Mouse (Mus musculus) hindbrain, embryonic 10.5 days (tissue): Measurements from ENCODE around the gene Gng8. TPM values are rescaled to one million over a fixed set of nuclear protein-coding genes. Genes with fewer than 3 reads are reported as not detected.

ENCODE experiments used
- DNase-seq: peaks from one replicate; pipeline ENCODE4 v3.0.0-alpha.2; 2017; ENCODE audit warnings: low spot score
- H3K27ac ChIP-seq: fragments of 300-500 bp; sonication (generic); 2 replicates; pipeline ENCODE4 v1.5.1; 2016; ENCODE audit warnings: mild to moderate bottlenecking, moderate library complexity
- H3K27me3 ChIP-seq: fragments of 300-500 bp; sonication (generic); 2 replicates; pipeline ENCODE4 v1.6.1; 2016; ENCODE audit warnings: mild to moderate bottlenecking; ENCODE audit not compliant: poor library complexity, insufficient read depth, severe bottlenecking
- H3K36me3 ChIP-seq: fragments of 300-500 bp; sonication (generic); 2 replicates; pipeline ENCODE4 v1.6.1; 2016; ENCODE audit warnings: mild to moderate bottlenecking, moderate library complexity
- H3K4me1 ChIP-seq: fragments of 300-500 bp; sonication (generic); replicated peaks from 2 replicates; pipeline ENCODE4 v1.6.1; 2016; ENCODE audit warnings: mild to moderate bottlenecking
- H3K4me3 ChIP-seq: fragments of 300-500 bp; sonication (generic); 2 replicates; pipeline ENCODE4 v1.5.1; 2016; ENCODE audit warnings: mild to moderate bottlenecking, moderate library complexity
- H3K9me3 ChIP-seq: fragments of 300-500 bp; sonication (generic); 2 replicates; pipeline ENCODE4 v1.6.1; 2016; ENCODE audit warnings: mild to moderate bottlenecking, moderate library complexity
- WGBS: fragments of 180-500 bp; shearing (Covaris S2); methylation state at CpG from one replicate; pipeline ENCODE4 v1.1.7; 2016; 5-methylcytosine and 5-hydroxymethylcytosine counted together
- polyA plus RNA-seq: library from polyadenylated mRNA; unstranded; fragments of >200 nt; fragmentation: Nextera tagmentation; extraction: Ambion mirVana; gene quantifications from 2 replicates; pipeline ENCODE4 v1.2.1, GENCODE M21; 2016

Gng8 gene
- polyA plus RNA-seq, 1 experiment from 2014 or later: 9.0 TPM

GRCm38 (mm10) chr7:16942861-16943260, 51.3 kb downstream of the Gng8 start:
- Histone ChIP-seq H3K4me3 (no peak overlapping the region), H3K4me1 (peaks cover 63% of the 10 kb centered on the region), H3K36me3 (no peaks in the 10 kb centered on the region), H3K27ac (no peak overlapping the region), H3K27me3 (peaks cover 42% of the 10 kb centered on the region), H3K9me3 (no peaks in the 10 kb centered on the region; the same call in 1 of the 2 replicates)
- DNase-seq: no peak
- 72% methylated on average over 4 of the region's 4 CpGs for WGBS

DNA sequence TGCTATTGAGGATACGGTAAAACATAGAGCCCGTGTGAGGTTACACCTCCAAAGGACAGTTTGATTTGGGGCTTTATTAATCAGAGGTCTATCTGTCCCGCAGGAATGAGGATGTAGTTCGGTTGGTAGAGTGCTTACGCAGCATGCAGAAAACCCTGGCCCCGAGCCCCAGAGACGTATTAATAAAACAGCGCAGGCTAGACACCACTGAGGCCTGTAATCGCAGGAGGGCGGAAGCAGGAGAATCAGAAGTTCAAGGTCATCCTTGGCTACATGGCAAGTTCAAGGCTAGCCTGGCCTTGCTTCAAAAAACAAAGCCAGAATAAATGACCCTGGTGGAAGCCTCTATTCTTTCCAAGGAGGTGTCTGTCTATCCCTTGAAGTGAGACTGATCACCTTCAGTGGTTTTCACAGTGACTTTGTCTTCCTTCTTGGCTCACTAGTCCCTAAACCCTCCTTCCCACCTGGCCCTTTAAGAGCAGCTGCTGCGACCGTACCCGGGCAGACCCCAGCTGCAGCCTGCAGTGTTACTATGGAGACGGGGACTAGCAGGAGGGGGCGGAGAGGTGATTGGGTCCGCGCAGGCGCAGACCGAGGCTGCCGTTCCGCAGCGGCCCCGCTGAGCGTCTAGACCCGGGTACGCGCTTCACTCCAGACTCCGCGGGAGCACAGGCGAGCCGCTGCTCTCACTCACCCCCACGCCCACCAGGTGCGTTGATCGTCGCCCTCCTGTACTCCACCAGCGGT, 52.6 kb downstream of the Gng8 start, which contains the start of gene Pnmal2:
Gene Pnmal2 (plus strand): TSS at position 622 of the 747 bp plus-strand sequence.
- peak within 1 kb of the TSS; percentile 89 for H3K27ac ChIP-seq
- H3K4me1 ChIP-seq: peaks cover 63% of the 10 kb centered on the region
- no peaks in the 10 kb centered on the region; the same call in 1 of the 2 replicates for H3K9me3 ChIP-seq
- peak; percentile 94 for DNase-seq
- peak within 1 kb of the TSS; percentile 71 for H3K4me3 ChIP-seq
- no peaks in the 10 kb centered on the region for H3K36me3 ChIP-seq
- H3K27me3 ChIP-seq: peaks cover 55% of the 10 kb centered on the region
- 14% methylated on average over 36 of the region's 36 CpGs for WGBS

DNA sequence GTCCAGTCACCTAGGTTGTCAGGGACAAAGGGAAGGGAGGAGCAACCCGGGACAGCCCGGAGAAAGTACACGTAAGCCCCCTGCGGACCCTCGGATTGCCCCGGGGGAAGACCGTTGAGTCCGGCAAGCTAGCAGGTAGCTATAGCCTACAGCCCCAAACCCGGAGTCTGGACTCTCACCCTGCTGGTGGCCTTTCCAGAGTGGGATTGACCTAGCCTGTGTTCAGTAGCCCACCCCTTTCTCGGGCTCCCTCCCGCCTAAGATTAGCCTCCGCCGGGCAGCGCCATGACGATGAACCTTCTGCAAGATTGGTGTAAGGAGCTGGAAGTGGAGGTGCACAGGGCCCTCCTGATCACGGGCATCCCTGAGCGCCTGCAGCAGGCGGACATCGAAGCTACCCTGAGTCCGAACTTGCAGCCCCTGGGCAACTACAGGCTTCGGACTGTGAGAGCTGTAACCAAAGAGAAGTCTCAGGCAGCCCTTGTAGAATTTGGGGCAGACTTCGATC, 53.3 kb downstream of the Gng8 start:
- no peaks in the 10 kb centered on the region; the same call in 1 of the 2 replicates for H3K9me3 ChIP-seq
- H3K36me3 ChIP-seq: no peaks in the 10 kb centered on the region
- H3K27me3 ChIP-seq: peaks cover 62% of the 10 kb centered on the region
- H3K27ac ChIP-seq: peak overlapping the region; percentile 89
- peak overlapping the region; percentile 71 for H3K4me3 ChIP-seq
- H3K4me1 ChIP-seq: peaks cover 68% of the 10 kb centered on the region
- WGBS: under 1% methylated on average over 22 of the region's 22 CpGs
- no peak for DNase-seq

Other genes with a start within 250 kb of the Gng8 start
- gene Ceacam15, start 216.1 kb upstream of the Gng8 start, polyA plus RNA-seq: not detected in 2 replicates
- not detected in 2 replicates for gene Ceacam9, start 169.9 kb upstream of the Gng8 start, polyA plus RNA-seq
- 277 and 316 TPM in 2 replicates for gene Ap2s1, start 153.4 kb upstream of the Gng8 start, polyA plus RNA-seq
- 28.8 and 31.6 TPM in 2 replicates for gene Slc1a5, start 110.4 kb upstream of the Gng8 start, polyA plus RNA-seq
- 120 and 153 TPM in 2 replicates for gene Strn4, start 75.9 kb upstream of the Gng8 start, polyA plus RNA-seq
- gene Fkrp, start 75.1 kb upstream of the Gng8 start, polyA plus RNA-seq: 29.3 TPM in 2 replicates
- 11.2 and 12.6 TPM in 2 replicates for gene Prkd2, start 48.9 kb upstream of the Gng8 start, polyA plus RNA-seq
- 3.2 and 4.9 TPM in 2 replicates for gene Dact3, start 16.5 kb upstream of the Gng8 start, polyA plus RNA-seq
- gene Ptgir, start 14.7 kb downstream of the Gng8 start, polyA plus RNA-seq: 0.77 and 1.5 TPM in 2 replicates
- 170 and 245 TPM in 2 replicates for gene Calm3, start 32.3 kb downstream of the Gng8 start, polyA plus RNA-seq
- 4.0 and 12.2 TPM in 2 replicates for gene Pnmal2, start 52.9 kb downstream of the Gng8 start, polyA plus RNA-seq
- 5.8 and 12.7 TPM in 2 replicates for gene Pnmal1, start 67.9 kb downstream of the Gng8 start, polyA plus RNA-seq
- 0.91 and 0.93 TPM in 2 replicates for gene Gm42372, start 91.3 kb downstream of the Gng8 start, polyA plus RNA-seq
- 7.3 and 13.5 TPM in 2 replicates for gene Ccdc8, start 100.9 kb downstream of the Gng8 start, polyA plus RNA-seq
- gene Ppp5c, start 136.1 kb downstream of the Gng8 start, polyA plus RNA-seq: 126 and 136 TPM in 2 replicates
- gene Hif3a, start 170.6 kb downstream of the Gng8 start, polyA plus RNA-seq: 4.8 and 5.6 TPM in 2 replicates
- gene Psg16, start 182.3 kb downstream of the Gng8 start, polyA plus RNA-seq: 0.07 and 0.20 TPM in 2 replicates